Mouse (Mus musculus): Measurements from ENCODE around the gene Proser1. TPM values are rescaled to one million over a fixed set of nuclear protein-coding genes. Genes with fewer than 3 reads are reported as not detected.

The Proser1 gene
- polyA plus RNA-seq, 1 experiment: 0.83 TPM

- TF ChIP-seq TAL1 (IDR thresholded peaks at IDR 0.05; ENCODE audit: low read length) (no peak), GATA1 (IDR thresholded peaks at IDR 0.05; ENCODE audit: low read length) (no peak)
- H3K27me3 ChIP-seq (ENCODE audit: control insufficient read depth): no peaks in the 10 kb centered on the region
- H3K4me3 ChIP-seq (replicated peaks): no peak overlapping the region
- no peaks in the 10 kb centered on the region for H3K9me3 ChIP-seq (ENCODE audit: control insufficient read depth, low read length)
- H3K4me1 ChIP-seq (ENCODE audit: control insufficient read depth): no peaks in the 10 kb centered on the region; the same call in 1 of the 2 replicates
- peaks cover 91% of the 10 kb centered on the region for H3K36me3 ChIP-seq (ENCODE audit: control insufficient read depth)
Measured at GRCm38 (mm10) chr3:53475889-53476288, 12.4 kb downstream of the Proser1 start.

DNA sequence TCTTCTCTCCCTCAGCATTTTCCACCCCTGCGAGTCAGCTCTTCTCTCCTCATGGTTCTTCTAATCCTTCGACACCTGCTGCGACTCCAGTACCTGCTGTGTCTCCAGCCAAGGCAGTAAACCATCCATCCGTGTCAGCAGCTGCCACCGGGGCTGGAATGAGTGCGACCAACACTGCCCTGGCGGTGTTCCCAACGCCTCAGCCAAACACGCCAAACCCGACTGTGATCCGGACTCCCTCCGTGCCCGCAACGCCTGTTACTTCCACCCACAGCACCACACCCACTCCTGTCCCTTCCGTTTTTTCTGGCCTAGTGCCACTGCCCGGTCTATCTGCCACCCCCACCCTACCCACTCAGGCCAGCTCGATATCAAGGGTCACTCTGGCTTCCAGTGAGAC is 14.0 kb downstream of the Proser1 start:
- TF ChIP-seq TAL1 (IDR thresholded peaks at IDR 0.05; ENCODE audit: low read length) (no peak), GATA1 (IDR thresholded peaks at IDR 0.05; ENCODE audit: low read length) (no peak)
- no peaks in the 10 kb centered on the region; the same call in 1 of the 2 replicates for H3K4me1 ChIP-seq (ENCODE audit: control insufficient read depth)
- peaks cover 85% of the 10 kb centered on the region for H3K36me3 ChIP-seq (ENCODE audit: control insufficient read depth)
- no peaks in the 10 kb centered on the region for H3K27me3 ChIP-seq (ENCODE audit: control insufficient read depth)
- H3K4me3 ChIP-seq (replicated peaks): no peak overlapping the region
- H3K9me3 ChIP-seq (ENCODE audit: control insufficient read depth, low read length): no peaks in the 10 kb centered on the region

DNA sequence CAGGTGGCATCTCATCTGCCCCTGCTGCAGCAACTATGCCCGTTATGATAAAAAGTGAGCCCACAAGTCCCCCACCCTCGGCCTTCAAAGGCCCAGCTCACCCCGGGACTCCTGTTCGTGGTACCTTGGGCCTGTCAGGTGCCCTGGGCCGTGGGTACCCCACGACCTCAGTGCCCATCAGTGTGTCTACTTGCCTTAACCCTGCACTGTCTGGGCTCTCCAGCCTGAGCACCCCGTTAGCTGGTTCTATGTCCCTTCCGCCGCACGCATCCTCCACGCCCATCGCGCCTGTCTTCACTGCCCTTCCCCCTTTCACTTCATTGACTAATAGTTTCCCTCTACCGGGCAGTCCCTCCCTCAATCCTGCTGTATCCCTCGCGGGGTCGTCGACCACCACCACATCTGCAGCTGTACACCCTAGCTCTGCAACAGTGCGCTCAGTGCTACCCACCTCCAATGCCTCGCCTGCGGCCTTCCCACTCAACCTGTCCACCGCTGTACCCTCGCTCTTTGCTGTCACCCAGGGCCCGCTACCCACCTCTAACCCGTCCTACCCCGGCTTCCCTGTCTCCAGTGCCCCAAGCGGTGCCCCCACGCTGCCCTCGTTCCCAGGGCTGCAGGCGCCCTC is 15.1 kb downstream of the Proser1 start:
- no peaks in the 10 kb centered on the region; the same call in 1 of the 2 replicates for H3K4me1 ChIP-seq (ENCODE audit: control insufficient read depth)
- H3K9me3 ChIP-seq (ENCODE audit: control insufficient read depth, low read length): no peaks in the 10 kb centered on the region
- peaks cover 75% of the 10 kb centered on the region for H3K36me3 ChIP-seq (ENCODE audit: control insufficient read depth)
- H3K27me3 ChIP-seq (ENCODE audit: control insufficient read depth): no peaks in the 10 kb centered on the region
- H3K4me3 ChIP-seq (replicated peaks): no peak overlapping the region
- no peak for TF ChIP-seq TAL1 (IDR thresholded peaks at IDR 0.05; ENCODE audit: low read length)
- no peak for TF ChIP-seq GATA1 (IDR thresholded peaks at IDR 0.05; ENCODE audit: low read length)

DNA sequence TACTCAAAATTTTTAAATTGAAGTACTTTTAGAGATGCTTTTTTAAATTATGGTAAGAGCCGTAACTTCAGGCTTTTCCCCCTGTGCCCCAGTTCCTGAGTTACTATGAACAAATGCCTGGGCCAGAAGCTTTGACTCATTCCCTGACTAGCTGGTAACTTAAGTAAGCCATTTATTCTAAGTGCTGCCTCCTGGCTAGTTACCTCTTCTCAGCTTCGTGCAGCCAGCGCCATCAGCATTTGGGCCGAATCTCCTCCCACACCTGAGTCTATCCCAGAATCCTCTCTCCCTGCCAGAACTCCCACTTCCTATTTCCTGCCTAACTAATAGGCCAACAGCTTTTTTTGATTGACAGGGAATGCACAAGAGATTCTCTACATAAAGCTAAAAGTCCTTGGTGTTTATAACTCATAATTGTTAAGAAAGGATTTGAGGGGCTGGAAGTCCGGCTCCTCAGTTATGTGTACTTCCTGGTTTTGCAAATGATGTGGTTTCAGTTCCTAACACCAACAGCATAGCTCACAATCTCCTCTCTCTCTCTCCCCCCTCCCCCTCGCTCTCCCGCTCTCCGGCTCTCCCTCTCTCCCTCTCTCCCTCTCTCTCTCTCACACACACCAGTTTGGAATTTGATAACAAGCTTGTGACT is 20.1 kb downstream of the Proser1 start:
- Histone ChIP-seq H3K27me3 (ENCODE audit: control insufficient read depth) (no peaks in the 10 kb centered on the region), H3K36me3 (ENCODE audit: control insufficient read depth) (peaks cover 28% of the 10 kb centered on the region), H3K4me1 (ENCODE audit: control insufficient read depth) (no peaks in the 10 kb centered on the region), H3K9me3 (ENCODE audit: control insufficient read depth, low read length) (no peaks in the 10 kb centered on the region), H3K4me3 (replicated peaks) (no peak overlapping the region)
- TF ChIP-seq GATA1 (IDR thresholded peaks at IDR 0.05; ENCODE audit: low read length): no peak
- no peak for TF ChIP-seq TAL1 (IDR thresholded peaks at IDR 0.05; ENCODE audit: low read length)

GRCm38 (mm10) chr3:53486561-53486960 is 23.1 kb downstream of the Proser1 start:
- Histone ChIP-seq H3K4me3 (replicated peaks) (no peak overlapping the region), H3K4me1 (ENCODE audit: control insufficient read depth) (no peaks in the 10 kb centered on the region), H3K27me3 (ENCODE audit: control insufficient read depth) (no peaks in the 10 kb centered on the region), H3K9me3 (ENCODE audit: control insufficient read depth, low read length) (no peaks in the 10 kb centered on the region), H3K36me3 (ENCODE audit: control insufficient read depth) (peaks cover 6% of the 10 kb centered on the region; the same call in 1 of the 2 replicates)
- TF ChIP-seq TAL1 (IDR thresholded peaks at IDR 0.05; ENCODE audit: low read length) (no peak), GATA1 (IDR thresholded peaks at IDR 0.05; ENCODE audit: low read length) (no peak)

- Histone ChIP-seq H3K4me1 (ENCODE audit: control insufficient read depth) (no peaks in the 10 kb centered on the region), H3K9me3 (ENCODE audit: control insufficient read depth, low read length) (no peaks in the 10 kb centered on the region), H3K27me3 (ENCODE audit: control insufficient read depth) (no peaks in the 10 kb centered on the region), H3K36me3 (ENCODE audit: control insufficient read depth) (peaks cover 4% of the 10 kb centered on the region; the same call in 1 of the 2 replicates), H3K4me3 (replicated peaks) (no peak overlapping the region)
- TF ChIP-seq GATA1 (IDR thresholded peaks at IDR 0.05; ENCODE audit: low read length) (no peak), TAL1 (IDR thresholded peaks at IDR 0.05; ENCODE audit: low read length) (no peak)
Measured at GRCm38 (mm10) chr3:53486996-53487576, 23.6 kb downstream of the Proser1 start.

- TF ChIP-seq GATA1 (IDR thresholded peaks at IDR 0.05; ENCODE audit: low read length) (no peak), TAL1 (IDR thresholded peaks at IDR 0.05; ENCODE audit: low read length) (no peak)
- H3K4me1 ChIP-seq (ENCODE audit: control insufficient read depth): no peaks in the 10 kb centered on the region
- no peak within 1 kb of the TSS for H3K4me3 ChIP-seq (replicated peaks)
- no peaks in the 10 kb centered on the region for H3K36me3 ChIP-seq (ENCODE audit: control insufficient read depth)
- H3K27me3 ChIP-seq (ENCODE audit: control insufficient read depth): no peaks in the 10 kb centered on the region
- no peaks in the 10 kb centered on the region for H3K9me3 ChIP-seq (ENCODE audit: control insufficient read depth, low read length)
Measured at GRCm38 (mm10) chr3:53488353-53488752, 24.9 kb downstream of the Proser1 start, which contains the start of gene Stoml3. Stoml3 (plus strand) TSS chr3:53488653.

DNA sequence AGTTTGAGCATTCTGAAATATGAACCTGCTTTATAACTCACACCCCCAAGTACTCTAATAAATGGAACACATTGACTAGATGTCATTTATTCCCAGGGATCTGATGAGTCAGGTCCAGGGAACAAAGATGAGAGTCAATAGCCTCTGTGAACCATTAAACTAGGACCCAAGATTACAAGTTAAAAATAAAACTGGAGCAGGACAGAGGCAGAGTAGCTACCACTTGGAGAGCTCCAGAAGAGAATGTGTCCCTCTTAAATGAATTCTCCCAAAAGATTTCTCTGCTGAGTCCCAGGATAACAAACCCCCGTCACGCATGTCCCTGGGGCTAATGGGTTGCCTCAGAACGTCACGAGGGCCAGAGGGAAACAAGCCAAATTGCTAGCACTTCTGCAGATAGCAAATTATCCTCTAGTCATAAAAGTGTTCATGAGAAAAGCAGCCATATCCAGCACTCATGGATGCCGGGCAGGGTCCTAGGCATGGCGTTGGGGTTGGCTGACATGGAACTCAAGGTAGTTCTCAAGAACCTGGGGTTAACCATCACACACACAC is 35.0 kb downstream of the Proser1 start:
- Histone ChIP-seq H3K36me3 (ENCODE audit: control insufficient read depth) (no peaks in the 10 kb centered on the region), H3K4me1 (ENCODE audit: control insufficient read depth) (no peaks in the 10 kb centered on the region), H3K4me3 (replicated peaks) (no peak overlapping the region), H3K9me3 (ENCODE audit: control insufficient read depth, low read length) (no peaks in the 10 kb centered on the region), H3K27me3 (ENCODE audit: control insufficient read depth) (no peaks in the 10 kb centered on the region)
- TF ChIP-seq TAL1 (IDR thresholded peaks at IDR 0.05; ENCODE audit: low read length) (no peak), GATA1 (IDR thresholded peaks at IDR 0.05; ENCODE audit: low read length) (no peak)

DNA sequence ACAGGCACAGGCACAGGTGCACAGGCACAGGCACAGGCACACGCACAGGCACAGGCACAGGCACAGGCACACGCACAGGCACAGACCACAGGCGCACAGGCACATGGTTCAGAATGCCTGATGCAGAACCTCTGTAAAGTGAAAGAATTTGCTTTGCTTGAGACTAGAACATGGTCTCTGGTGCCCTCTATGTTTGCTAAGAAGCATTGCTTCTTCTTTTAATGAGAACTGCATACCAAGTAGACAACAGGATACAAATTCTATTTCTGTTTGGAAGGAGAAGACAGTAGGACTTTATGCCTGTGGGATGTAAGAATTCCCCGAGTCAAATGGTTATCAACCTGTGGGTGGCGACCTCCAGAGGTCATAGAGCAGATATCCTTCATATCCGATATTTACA is 39.0 kb downstream of the Proser1 start:
- H3K4me3 ChIP-seq (replicated peaks): no peak overlapping the region
- H3K36me3 ChIP-seq (ENCODE audit: control insufficient read depth): no peaks in the 10 kb centered on the region
- H3K27me3 ChIP-seq (ENCODE audit: control insufficient read depth): no peaks in the 10 kb centered on the region
- no peak for TF ChIP-seq TAL1 (IDR thresholded peaks at IDR 0.05; ENCODE audit: low read length)
- TF ChIP-seq GATA1 (IDR thresholded peaks at IDR 0.05; ENCODE audit: low read length): no peak
- H3K9me3 ChIP-seq (ENCODE audit: control insufficient read depth, low read length): no peaks in the 10 kb centered on the region
- H3K4me1 ChIP-seq (ENCODE audit: control insufficient read depth): no peaks in the 10 kb centered on the region

All from erythroblast, embryonic 14.5 days (primary cell).